In genomic region chr8:84703466-84704249, GRCm38 (mm10) we compare ENCODE assay signal across 8 mouse cellular contexts. TPM values are rescaled to one million over a fixed set of nuclear protein-coding genes. Genes with fewer than 3 reads are reported as not detected.
DNase-seq lines count a peak whose midpoint lies in the region; ATAC-seq and TF ChIP-seq lines count a peak whose summit lies in the region.

No protein-coding gene starts in this region.

- TF ChIP-seq CTCF in liver, postnatal 0 days (IDR thresholded peaks at IDR 0.05; ENCODE audit: low read depth): peak; percentile 40

- WGBS in kidney, embryonic 15.5 days: 12% methylated on average over 38 of the region's 38 CpGs
- 10% methylated on average over 38 of the region's 38 CpGs for WGBS in hindbrain, embryonic 10.5 days
- 10% methylated on average over 31 of the region's 38 CpGs for WGBS in liver, postnatal 0 days (ENCODE audit: insufficient replicate concordance)

- H3K27me3 ChIP-seq in kidney, embryonic 15.5 days: peaks cover 74% of the 10 kb centered on the region
- H3K27me3 ChIP-seq in hindbrain, embryonic 10.5 days (ENCODE audit: insufficient read depth, poor library complexity, severe bottlenecking): peaks cover 94% of the 10 kb centered on the region
- no peaks in the 10 kb centered on the region for H3K27me3 ChIP-seq in liver, postnatal 0 days (ENCODE audit: insufficient read depth, low read length)

- no peak for ATAC-seq in kidney, embryonic 15.5 days (replicated peaks; ENCODE audit: low FRiP score)
- peak; percentile 36 for ATAC-seq in activated CD4-positive, CD25-positive, alpha-beta regulatory T cell, adult 4 months
- ATAC-seq in liver, postnatal 0 days: no peak

- no peak for TF ChIP-seq EP300 in liver, postnatal 0 days (IDR thresholded peaks at IDR 0.05; ENCODE audit: low read depth)

- peaks cover 69% of the 10 kb centered on the region for H3K4me1 ChIP-seq in kidney, embryonic 15.5 days
- H3K4me1 ChIP-seq in hindbrain, embryonic 10.5 days (replicated peaks): peaks cover 58% of the 10 kb centered on the region
- peaks cover 71% of the 10 kb centered on the region for H3K4me1 ChIP-seq in liver, postnatal 0 days (ENCODE audit: insufficient read depth)

- peaks cover 10% of the 10 kb centered on the region for H3K36me3 ChIP-seq in kidney, embryonic 15.5 days
- peaks cover 16% of the 10 kb centered on the region for H3K36me3 ChIP-seq in hindbrain, embryonic 10.5 days
- peaks cover 25% of the 10 kb centered on the region for H3K36me3 ChIP-seq in liver, postnatal 0 days (replicated peaks; ENCODE audit: insufficient read depth, low read length)

- 0 out of 2 replicates have a peak overlapping the region, but pooled peaks have one; percentile 17 for H3K9ac ChIP-seq in kidney, embryonic 15.5 days
- peak overlapping the region; percentile 77 for H3K9ac ChIP-seq in liver, postnatal 0 days (replicated peaks)

- H3K9me3 ChIP-seq in kidney, embryonic 15.5 days (replicated peaks): no peaks in the 10 kb centered on the region
- H3K9me3 ChIP-seq in hindbrain, embryonic 10.5 days: no peaks in the 10 kb centered on the region
- no peaks in the 10 kb centered on the region for H3K9me3 ChIP-seq in liver, postnatal 0 days (ENCODE audit: low read length)

- H3K4me2 ChIP-seq in kidney, embryonic 15.5 days: peak overlapping the region; percentile 60
- peak overlapping the region; percentile 84 for H3K4me2 ChIP-seq in liver, postnatal 0 days (ENCODE audit: low read depth, low read length)

- no peak for DNase-seq in kidney, adult 11 months
- DNase-seq in hindbrain, embryonic 10.5 days (ENCODE audit: low spot score): no peak
- DNase-seq in liver, postnatal 0 days: peak; percentile 64
- peak; percentile 52 to 57 for DNase-seq in spleen, postnatal 36 days (ENCODE audit: low spot score in 2 of 2)
- DNase-seq in urinary bladder, postnatal 14 days (ENCODE audit: low spot score): no peak
- no peak for DNase-seq in yolk sac, embryonic 10.5 days (ENCODE audit: low spot score)

- peak overlapping the region; percentile 36 for H3K4me3 ChIP-seq in kidney, embryonic 15.5 days (replicated peaks)
- peak overlapping the region; percentile 48 for H3K4me3 ChIP-seq in hindbrain, embryonic 10.5 days
- peak overlapping the region; percentile 66 for H3K4me3 ChIP-seq in liver, postnatal 0 days (ENCODE audit: low read depth, low read length)

- H3K27ac ChIP-seq in kidney, embryonic 15.5 days: peak overlapping the region; percentile 62
- H3K27ac ChIP-seq in hindbrain, embryonic 10.5 days: peak overlapping the region; percentile 71
- peak overlapping the region; percentile 95 for H3K27ac ChIP-seq in liver, postnatal 0 days (ENCODE audit: low read depth)

RNA-seq across cellular contexts. Expression of gene Lyl1, which starts 2.4 kb away (rescaled TPM):
- 7.6 and 7.8 TPM in 2 replicates for polyA plus RNA-seq in kidney, embryonic 15.5 days (2015; fragmentation: Nextera tagmentation; extraction: Ambion mirVana)
- 1 to 10 TPM in 1 of 2 experiments, under 1 TPM in 1; 0.85 to 1.2 TPM for polyA plus RNA-seq in activated CD4-positive, CD25-positive, alpha-beta regulatory T cell, adult 4 months (2017; shearing (Covaris generic))
- polyA plus RNA-seq in hindbrain, embryonic 10.5 days (2016; fragmentation: Nextera tagmentation; extraction: Ambion mirVana): 5.6 and 6.5 TPM in 2 replicates
- polyA plus RNA-seq in liver, postnatal 0 days (2015; fragmentation: Nextera tagmentation; extraction: Ambion mirVana): 24.6 and 25.7 TPM in 2 replicates

RNA-seq across cellular contexts. Expression of gene Nacc1, which starts 16.0 kb away (rescaled TPM):
- polyA plus RNA-seq in kidney, embryonic 15.5 days (2015; fragmentation: Nextera tagmentation; extraction: Ambion mirVana): 23.9 and 25.6 TPM in 2 replicates
- polyA plus RNA-seq in activated CD4-positive, CD25-positive, alpha-beta regulatory T cell, adult 4 months (2017; shearing (Covaris generic)): 10 to 100 TPM in 1 of 2 experiments, 1 to 10 TPM in 1; 9.4 to 12.5 TPM
- 25.2 and 28.9 TPM in 2 replicates for polyA plus RNA-seq in hindbrain, embryonic 10.5 days (2016; fragmentation: Nextera tagmentation; extraction: Ambion mirVana)
- polyA plus RNA-seq in liver, postnatal 0 days (2015; fragmentation: Nextera tagmentation; extraction: Ambion mirVana): 3.3 and 3.6 TPM in 2 replicates

RNA-seq across cellular contexts. Expression of gene Trmt1, which starts 17.6 kb away (rescaled TPM):
- 68.7 and 73.8 TPM in 2 replicates for polyA plus RNA-seq in kidney, embryonic 15.5 days (2015; fragmentation: Nextera tagmentation; extraction: Ambion mirVana)
- 10 to 100 TPM; 32.6 to 49.8 TPM for polyA plus RNA-seq in activated CD4-positive, CD25-positive, alpha-beta regulatory T cell, adult 4 months (2017; shearing (Covaris generic))
- polyA plus RNA-seq in hindbrain, embryonic 10.5 days (2016; fragmentation: Nextera tagmentation; extraction: Ambion mirVana): 57.8 and 65.9 TPM in 2 replicates
- 21.3 TPM in 2 replicates for polyA plus RNA-seq in liver, postnatal 0 days (2015; fragmentation: Nextera tagmentation; extraction: Ambion mirVana)

RNA-seq across cellular contexts. Expression of gene G430095P16Rik, which starts 19.1 kb away (rescaled TPM):
- 1.9 and 2.3 TPM in 2 replicates for polyA plus RNA-seq in kidney, embryonic 15.5 days (2015; fragmentation: Nextera tagmentation; extraction: Ambion mirVana)
- polyA plus RNA-seq in activated CD4-positive, CD25-positive, alpha-beta regulatory T cell, adult 4 months (2017; shearing (Covaris generic)): 10 to 100 TPM; 20.2 to 37.5 TPM
- 0.54 and 1.9 TPM in 2 replicates for polyA plus RNA-seq in hindbrain, embryonic 10.5 days (2016; fragmentation: Nextera tagmentation; extraction: Ambion mirVana)
- polyA plus RNA-seq in liver, postnatal 0 days (2015; fragmentation: Nextera tagmentation; extraction: Ambion mirVana): 4.8 and 6.3 TPM in 2 replicates

RNA-seq across cellular contexts. Expression of gene Ier2, which starts 41.0 kb away (rescaled TPM):
- polyA plus RNA-seq in kidney, embryonic 15.5 days (2015; fragmentation: Nextera tagmentation; extraction: Ambion mirVana): 73.4 and 80.3 TPM in 2 replicates
- 10 to 100 TPM; 54.7 to 56.1 TPM for polyA plus RNA-seq in activated CD4-positive, CD25-positive, alpha-beta regulatory T cell, adult 4 months (2017; shearing (Covaris generic))
- polyA plus RNA-seq in hindbrain, embryonic 10.5 days (2016; fragmentation: Nextera tagmentation; extraction: Ambion mirVana): 89.9 and 94.7 TPM in 2 replicates
- polyA plus RNA-seq in liver, postnatal 0 days (2015; fragmentation: Nextera tagmentation; extraction: Ambion mirVana): 32.3 and 32.9 TPM in 2 replicates

Comparison
In these comparisons a context has a peak if more than half of its experiments do, and no peak if none do; other contexts are left out.
1. DNase-seq: peak in liver, postnatal 0 days (single experiment) and spleen, postnatal 36 days (2 of 2); none in kidney, adult 11 months (single experiment), hindbrain, embryonic 10.5 days (single experiment), urinary bladder, postnatal 14 days (single experiment) and yolk sac, embryonic 10.5 days (single experiment).
2. Peak in every context shown above with its lines, with median percentiles within 50 percentile points of each other: H3K27ac ChIP-seq and H3K4me3 ChIP-seq.